Mouse (Mus musculus) left cerebral cortex, adult 6 months (tissue): Measurements from ENCODE around the gene Ccng1. TPM values are rescaled to one million over a fixed set of nuclear protein-coding genes. Genes with fewer than 3 reads are reported as not detected.

Experiments
- long read RNA-seq, 2 experiments: library from polyadenylated mRNA; unstranded; transcript quantifications; one replicate each; pipeline ENCODE4 v2.0.0; 2019 to 2020
- polyA plus RNA-seq: library from polyadenylated mRNA; unstranded; fragments of <200 nt; fragmentation: Nextera tagmentation; gene quantifications from 2 replicates; pipeline ENCODE4 v1.2.3, GENCODE M21; 2021

Ccng1 gene
- polyA plus RNA-seq = 47.6 and 64.1 TPM in 2 replicates
- long read RNA-seq, experiment 1, transcript Ccng1-201 (6 exons, 3,512 nt) = major isoform, 467 of 550 reads
- long read RNA-seq, experiment 1, partial matches to known transcripts = 46 of 550 reads
- long read RNA-seq, experiment 1, other reads (novel, unspliced or antisense) = 37 of 550 reads
- long read RNA-seq, experiment 2, transcript Ccng1-201 (6 exons, 3,512 nt) = major isoform, 42 of 70 reads
- long read RNA-seq, experiment 2, partial matches to known transcripts = 23 of 70 reads
- long read RNA-seq, experiment 2, other reads (novel, unspliced or antisense) = 5 of 70 reads

DNA sequence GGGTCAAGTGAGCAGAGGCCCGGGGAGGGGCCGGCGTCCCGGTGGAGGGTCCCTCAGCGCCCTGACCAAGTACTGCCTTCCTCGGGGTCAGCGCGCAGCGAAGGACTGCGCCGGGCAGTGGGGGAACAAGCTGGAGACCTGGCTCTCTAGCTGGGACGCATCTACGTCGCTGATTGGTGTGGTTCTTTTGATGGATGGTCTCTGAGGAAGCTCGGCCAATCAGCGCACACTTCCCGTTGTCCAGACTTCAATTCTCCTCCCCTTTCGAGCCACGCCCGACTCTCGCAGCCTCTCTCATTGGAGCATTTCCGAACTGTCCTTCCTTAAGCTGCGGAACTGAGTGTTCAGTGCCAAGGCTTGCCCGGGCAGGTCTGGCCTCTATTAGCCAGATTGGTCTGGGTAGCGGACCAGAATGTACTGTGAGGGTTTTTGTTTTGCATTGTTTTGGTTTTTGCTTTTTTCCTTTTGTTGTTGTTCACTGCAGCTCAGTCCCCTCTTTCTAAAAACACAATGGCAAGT, at the start of gene Ccng1:
Ccng1 (minus strand) TSS at position 203 of the 519 bp plus-strand sequence.

DNA sequence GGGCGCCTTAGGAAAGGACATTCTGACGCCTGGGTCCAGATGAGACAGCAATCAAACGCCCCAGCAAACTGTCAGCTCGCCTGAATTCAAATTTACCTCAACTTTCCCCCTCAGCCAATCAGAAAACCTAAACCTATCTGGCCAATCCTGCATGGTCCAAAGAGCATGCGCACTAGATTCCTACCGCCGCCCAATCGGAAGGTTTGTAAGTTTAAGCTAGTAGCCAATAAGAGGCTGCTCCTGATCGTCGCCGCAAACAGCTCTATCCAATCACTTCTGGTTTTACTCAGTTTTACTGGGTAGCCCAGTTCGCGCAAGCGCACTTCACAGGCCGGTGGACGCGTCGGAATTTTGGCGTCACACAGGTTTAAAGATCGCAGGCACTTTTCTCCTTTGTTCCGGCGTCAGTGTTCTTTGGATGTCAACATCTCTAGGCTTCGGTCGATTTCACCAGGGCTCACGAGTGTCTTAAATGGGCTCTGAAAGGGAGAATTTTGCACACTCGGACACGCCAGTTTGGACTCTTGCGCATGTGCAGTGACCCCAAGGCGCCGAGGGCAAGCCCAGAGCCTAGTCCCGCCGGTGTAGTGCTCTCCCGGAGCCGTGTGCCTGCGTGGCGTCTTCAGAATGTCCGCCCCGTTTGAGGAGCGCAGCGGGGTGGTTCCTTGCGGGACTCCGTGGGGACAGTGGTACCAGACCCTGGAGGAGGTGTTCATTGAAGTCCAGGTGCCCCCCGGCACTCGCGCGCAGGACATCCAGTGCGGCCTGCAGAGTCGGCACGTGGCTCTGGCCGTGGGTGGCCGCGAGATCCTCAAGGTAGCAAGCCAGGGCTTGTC, 21.6 kb downstream of the Ccng1 start, which contains the start of the genes Hmmr and Nudcd2:
Hmmr (minus strand) TSS at position 84 of the 836 bp plus-strand sequence.
Nudcd2 (plus strand) TSS at position 329 of the 836 bp plus-strand sequence.

Other genes starting within 250 kb of the Ccng1 start
- 154 and 187 TPM in 2 replicates for gene Mat2b, start 60.1 kb downstream of the Ccng1 start, polyA plus RNA-seq
- 0.40 TPM in 2 replicates for gene Hmmr, start 21.9 kb downstream of the Ccng1 start, polyA plus RNA-seq
- gene Nudcd2, start 21.6 kb downstream of the Ccng1 start, polyA plus RNA-seq = 19.9 and 28.2 TPM in 2 replicates